Mouse (Mus musculus): ENCODE results near the gene Eef1akmt2.

DNA sequence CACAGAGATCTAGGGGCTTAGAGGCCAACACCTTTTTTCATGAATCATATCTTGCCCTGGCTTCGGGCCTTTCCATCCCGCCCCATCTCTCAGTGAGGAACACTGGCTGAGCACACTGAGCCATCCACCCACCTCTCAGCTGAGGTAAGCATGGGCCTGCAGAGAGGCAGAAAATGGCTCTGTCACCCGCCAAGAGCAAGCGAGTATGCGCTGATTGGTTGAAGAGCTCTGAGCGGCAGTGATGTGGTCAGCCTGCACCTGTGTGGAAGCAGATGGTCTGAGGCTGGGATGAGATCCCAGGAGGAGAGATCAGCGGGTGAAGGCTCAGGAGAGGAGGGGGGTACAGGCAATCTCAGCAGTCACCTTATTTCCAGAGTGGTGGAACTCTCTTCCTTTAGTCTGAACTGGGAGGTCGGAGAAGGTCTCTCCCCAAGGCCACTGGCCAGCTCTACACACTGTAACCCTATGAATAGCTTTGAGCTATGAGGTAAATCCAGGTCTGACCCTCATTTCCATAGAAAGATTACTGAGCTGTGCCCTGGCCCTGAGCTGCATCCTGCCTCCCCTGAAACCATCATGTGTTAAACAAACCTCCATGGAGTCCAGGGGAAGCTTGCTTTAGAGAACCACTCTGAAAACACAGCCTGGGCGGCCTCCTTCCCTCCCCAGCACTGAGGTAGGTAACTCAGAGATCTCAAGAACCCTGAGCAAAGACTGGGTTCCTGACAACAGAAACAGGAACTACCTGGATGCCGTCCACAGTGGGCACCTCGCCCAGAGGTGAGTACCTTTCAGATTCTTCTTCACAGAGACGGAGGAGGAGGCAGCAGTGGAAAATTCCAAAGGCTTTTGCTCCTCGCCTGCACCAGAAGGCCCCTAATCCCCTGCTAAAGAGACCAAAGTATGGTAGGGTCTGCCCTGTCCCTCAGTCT lies 45.3 kb downstream of the Eef1akmt2 start:
- TF ChIP-seq CTCF (IDR thresholded peaks at IDR 0.05; ENCODE audit: low read depth), result no peak
- TF ChIP-seq EP300 (optimal IDR thresholded peaks at IDR 0.05), result no peak

Measured in stomach, postnatal 0 days (tissue).